Mouse (Mus musculus) cortical plate, adult 2 months (tissue): ENCODE measurements around the gene Cryzl1.
A peak's percentile ranks its signal among the peaks of the same experiment; 100 is the strongest.

Source experiments
- CTCF ChIP-seq: fragments of 200-500 bp; IDR thresholded peaks from 2 replicates; pipeline ENCODE4 v1.5.1; 2011; ENCODE audit warnings: mild to moderate bottlenecking, control low read depth, low read length; ENCODE audit not compliant: insufficient read depth; ENCODE audit errors: extremely low read depth
- POLR2A ChIP-seq: fragments of 200-500 bp; IDR thresholded peaks from 2 replicates; pipeline ENCODE4 v1.6.1; 2011; ENCODE audit warnings: mild to moderate bottlenecking, low read length, control low read depth; ENCODE audit not compliant: insufficient read depth; ENCODE audit errors: extremely low read depth

- TF ChIP-seq POLR2A (no peak), CTCF (peak; percentile 83)
Measured at GRCm38 (mm10) chr16:91694455-91695084, 34.2 kb downstream of the Cryzl1 start.
